Mouse (Mus musculus) CH12.LX (cell line): ENCODE data around the gene Meis2.

ENCODE experiments used
- CHD2 ChIP-seq: IDR thresholded peaks from 2 replicates; pipeline ENCODE4 v1.6.1; 2011; ENCODE audit warnings: low read length, improper control_type of control experiment
- EP300 ChIP-seq: IDR thresholded peaks from 2 replicates; pipeline ENCODE4 v1.6.1; 2011; ENCODE audit warnings: low read length, improper control_type of control experiment
- MAFK ChIP-seq: IDR thresholded peaks from 2 replicates; pipeline ENCODE4 v1.6.1; 2011; ENCODE audit warnings: low read length, improper control_type of control experiment; ENCODE audit not compliant: insufficient replicate concordance
- POLR2A ChIP-seq: IDR thresholded peaks from 2 replicates; pipeline ENCODE4 v1.6.1; 2011; ENCODE audit warnings: low read depth, mild to moderate bottlenecking, improper control_type of control experiment, low read length

DNA sequence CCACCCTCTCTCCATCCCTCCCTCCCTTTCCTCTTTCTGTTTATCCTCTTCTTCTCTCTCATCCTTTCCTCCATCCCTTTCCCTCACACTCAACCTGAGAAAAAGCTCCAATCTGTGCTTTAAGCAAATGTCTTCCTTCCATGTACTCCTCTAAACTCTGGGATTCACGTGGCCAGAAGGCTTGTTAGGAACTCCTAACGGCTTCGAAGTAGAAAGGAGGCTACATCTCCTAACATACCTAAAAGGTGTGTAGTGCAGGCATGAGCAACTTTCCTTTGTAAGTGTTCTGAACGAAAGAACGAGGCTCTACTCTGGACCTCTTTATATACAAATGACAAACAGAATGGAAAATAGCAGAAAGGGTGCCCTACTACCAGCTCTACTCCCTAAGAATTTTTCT lies 7.1 kb upstream of the Meis2 start:
- TF ChIP-seq CHD2, result no peak
- no peak for TF ChIP-seq POLR2A
- no peak for TF ChIP-seq EP300
- no peak for TF ChIP-seq MAFK
